Mouse (Mus musculus): Measurements from ENCODE around the gene Cyb5d2. TPM values are rescaled to one million over a fixed set of nuclear protein-coding genes. Genes with fewer than 3 reads are reported as not detected.
"Not testable (repeated sequence)": the region's sequence is repeated elsewhere in the genome, so short reads cannot be mapped to it uniquely, and the experiment has no call there.

Gene Cyb5d2
- polyA plus RNA-seq, 1 experiment from 2014 or later: 4.3 TPM

GRCm38 (mm10) chr11:72796296-72796687, 350 bp upstream of the Cyb5d2 start:
- WGBS (ENCODE audit: insufficient replicate concordance): 0% methylated on average over 42 of the region's 42 CpGs
- H3K27ac ChIP-seq (ENCODE audit: low read length): peak overlapping the region; percentile 90
- no peaks in the 10 kb centered on the region for H3K36me3 ChIP-seq (ENCODE audit: control insufficient read depth, insufficient read depth)
- H3K4me3 ChIP-seq (ENCODE audit: low read depth, low read length): peak overlapping the region; percentile 96
- no peaks in the 10 kb centered on the region for H3K9me3 ChIP-seq (replicated peaks; ENCODE audit: control insufficient read depth, low read length)
- H3K27me3 ChIP-seq (ENCODE audit: control insufficient read depth, insufficient read depth, low read depth, low read length): no peaks in the 10 kb centered on the region
- H3K9ac ChIP-seq (ENCODE audit: low read depth, low read length): peak overlapping the region; percentile 94
- peaks cover 12% of the 10 kb centered on the region for H3K4me1 ChIP-seq (ENCODE audit: control insufficient read depth, low read depth, low read length)
- peak; percentile 35 for ATAC-seq (ENCODE audit: low read depth)
- H3K4me2 ChIP-seq (ENCODE audit: low read depth, low read length): peak overlapping the region; percentile 88

GRCm38 (mm10) chr11:72795149-72795454, 840 bp downstream of the Cyb5d2 start:
- no peak for ATAC-seq (ENCODE audit: low read depth)
- 11% methylated on average over 14 of the region's 14 CpGs for whole genome bisulfite sequencing (ENCODE audit: insufficient replicate concordance)
- H3K4me3 ChIP-seq (ENCODE audit: low read depth, low read length): peak overlapping the region; percentile 96

GRCm38 (mm10) chr11:72792033-72792432, 3.9 kb downstream of the Cyb5d2 start:
- no peak for ATAC-seq (ENCODE audit: low read depth)
- no peaks in the 10 kb centered on the region for H3K27me3 ChIP-seq (ENCODE audit: control insufficient read depth, insufficient read depth, low read depth, low read length)
- no peaks in the 10 kb centered on the region for H3K9me3 ChIP-seq (replicated peaks; ENCODE audit: control insufficient read depth, low read length)
- H3K4me2 ChIP-seq (ENCODE audit: low read depth, low read length): no peak overlapping the region
- H3K27ac ChIP-seq (ENCODE audit: low read length): no peak overlapping the region
- H3K4me1 ChIP-seq (ENCODE audit: control insufficient read depth, low read depth, low read length): peaks cover 8% of the 10 kb centered on the region
- no peaks in the 10 kb centered on the region for H3K36me3 ChIP-seq (ENCODE audit: control insufficient read depth, insufficient read depth)
- H3K4me3 ChIP-seq (ENCODE audit: low read depth, low read length): no peak overlapping the region
- H3K9ac ChIP-seq (ENCODE audit: low read depth, low read length): no peak overlapping the region

More at GRCm38 (mm10) chr11:72795149-72795454, 840 bp downstream of the Cyb5d2 start:
- no peaks in the 10 kb centered on the region for H3K36me3 ChIP-seq (ENCODE audit: control insufficient read depth, insufficient read depth)
- H3K4me2 ChIP-seq (ENCODE audit: low read depth, low read length): peak overlapping the region; percentile 97
- no peaks in the 10 kb centered on the region for H3K9me3 ChIP-seq (replicated peaks; ENCODE audit: control insufficient read depth, low read length)
- H3K4me1 ChIP-seq (ENCODE audit: control insufficient read depth, low read depth, low read length): peaks cover 10% of the 10 kb centered on the region
- peak overlapping the region; percentile 90 for H3K27ac ChIP-seq (ENCODE audit: low read length)
- peak overlapping the region; percentile 94 for H3K9ac ChIP-seq (ENCODE audit: low read depth, low read length)
- no peaks in the 10 kb centered on the region for H3K27me3 ChIP-seq (ENCODE audit: control insufficient read depth, insufficient read depth, low read depth, low read length)

GRCm38 (mm10) chr11:72782503-72782902, 13.4 kb downstream of the Cyb5d2 start:
- no peaks in the 10 kb centered on the region for H3K27me3 ChIP-seq (ENCODE audit: control insufficient read depth, insufficient read depth, low read depth, low read length)
- no peaks in the 10 kb centered on the region for H3K9me3 ChIP-seq (replicated peaks; ENCODE audit: control insufficient read depth, low read length)
- H3K9ac ChIP-seq (ENCODE audit: low read depth, low read length): no peak overlapping the region
- no peaks in the 10 kb centered on the region for H3K36me3 ChIP-seq (ENCODE audit: control insufficient read depth, insufficient read depth)
- no peak overlapping the region for H3K4me2 ChIP-seq (ENCODE audit: low read depth, low read length)
- WGBS (ENCODE audit: insufficient replicate concordance): 66% methylated on average over 3 of the region's 3 CpGs
- no peak overlapping the region for H3K4me3 ChIP-seq (ENCODE audit: low read depth, low read length)
- H3K4me1 ChIP-seq (ENCODE audit: control insufficient read depth, low read depth, low read length): no peaks in the 10 kb centered on the region
- ATAC-seq (ENCODE audit: low read depth): no peak
- no peak overlapping the region for H3K27ac ChIP-seq (ENCODE audit: low read length)

GRCm38 (mm10) chr11:72782103-72782502, 13.8 kb downstream of the Cyb5d2 start:
- Histone ChIP-seq H3K9me3 (replicated peaks; ENCODE audit: control insufficient read depth, low read length) (no peaks in the 10 kb centered on the region), H3K36me3 (ENCODE audit: control insufficient read depth, insufficient read depth) (no peaks in the 10 kb centered on the region), H3K27ac (ENCODE audit: low read length) (no peak overlapping the region), H3K4me3 (ENCODE audit: low read depth, low read length) (no peak overlapping the region), H3K9ac (ENCODE audit: low read depth, low read length) (no peak overlapping the region), H3K27me3 (ENCODE audit: control insufficient read depth, insufficient read depth, low read depth, low read length) (no peaks in the 10 kb centered on the region), H3K4me2 (ENCODE audit: low read depth, low read length) (no peak overlapping the region), H3K4me1 (ENCODE audit: control insufficient read depth, low read depth, low read length) (no peaks in the 10 kb centered on the region)
- 39% methylated on average over 2 of the region's 2 CpGs for WGBS (ENCODE audit: insufficient replicate concordance)
- ATAC-seq (ENCODE audit: low read depth): no peak

GRCm38 (mm10) chr11:72778957-72779356, 17.0 kb downstream of the Cyb5d2 start:
- no peak for ATAC-seq (ENCODE audit: low read depth)
- Histone ChIP-seq H3K36me3 (ENCODE audit: control insufficient read depth, insufficient read depth) (no peaks in the 10 kb centered on the region), H3K4me3 (ENCODE audit: low read depth, low read length) (no peak overlapping the region), H3K27me3 (ENCODE audit: control insufficient read depth, insufficient read depth, low read depth, low read length) (no peaks in the 10 kb centered on the region), H3K9me3 (replicated peaks; ENCODE audit: control insufficient read depth, low read length) (no peaks in the 10 kb centered on the region), H3K27ac (ENCODE audit: low read length) (no peak overlapping the region), H3K4me2 (ENCODE audit: low read depth, low read length) (no peak overlapping the region), H3K9ac (ENCODE audit: low read depth, low read length) (no peak overlapping the region), H3K4me1 (ENCODE audit: control insufficient read depth, low read depth, low read length) (no peaks in the 10 kb centered on the region)

GRCm38 (mm10) chr11:72772611-72773010, 23.3 kb downstream of the Cyb5d2 start:
- H3K27ac ChIP-seq (ENCODE audit: low read length); H3K4me1 ChIP-seq (ENCODE audit: control insufficient read depth, low read depth, low read length); H3K36me3 ChIP-seq (ENCODE audit: control insufficient read depth, insufficient read depth); H3K9ac ChIP-seq (ENCODE audit: low read depth, low read length); H3K4me3 ChIP-seq (ENCODE audit: low read depth, low read length); H3K9me3 ChIP-seq (replicated peaks; ENCODE audit: control insufficient read depth, low read length); ATAC-seq (ENCODE audit: low read depth); H3K4me2 ChIP-seq (ENCODE audit: low read depth, low read length); H3K27me3 ChIP-seq (ENCODE audit: control insufficient read depth, insufficient read depth, low read depth, low read length): not testable (repeated sequence)
- 30% methylated on average over 1 of the region's 1 CpGs for WGBS (ENCODE audit: insufficient replicate concordance)

- Histone ChIP-seq H3K36me3 (ENCODE audit: control insufficient read depth, insufficient read depth) (peaks cover 8% of the 10 kb centered on the region), H3K4me2 (ENCODE audit: low read depth, low read length) (no peak overlapping the region), H3K27ac (ENCODE audit: low read length) (no peak overlapping the region), H3K4me3 (ENCODE audit: low read depth, low read length) (no peak overlapping the region), H3K4me1 (ENCODE audit: control insufficient read depth, low read depth, low read length) (no peaks in the 10 kb centered on the region), H3K9ac (ENCODE audit: low read depth, low read length) (no peak overlapping the region), H3K9me3 (replicated peaks; ENCODE audit: control insufficient read depth, low read length) (no peaks in the 10 kb centered on the region), H3K27me3 (ENCODE audit: control insufficient read depth, insufficient read depth, low read depth, low read length) (no peaks in the 10 kb centered on the region)
- WGBS (ENCODE audit: insufficient replicate concordance): 62% methylated on average over 4 of the region's 4 CpGs
- no peak for ATAC-seq (ENCODE audit: low read depth)
Measured at GRCm38 (mm10) chr11:72771461-72771860, 24.5 kb downstream of the Cyb5d2 start.

- no peak for ATAC-seq (ENCODE audit: low read depth)
- Histone ChIP-seq H3K4me3 (ENCODE audit: low read depth, low read length) (no peak overlapping the region), H3K27ac (ENCODE audit: low read length) (no peak overlapping the region), H3K36me3 (ENCODE audit: control insufficient read depth, insufficient read depth) (peaks cover 8% of the 10 kb centered on the region), H3K9ac (ENCODE audit: low read depth, low read length) (no peak overlapping the region), H3K4me2 (ENCODE audit: low read depth, low read length) (no peak overlapping the region), H3K27me3 (ENCODE audit: control insufficient read depth, insufficient read depth, low read depth, low read length) (no peaks in the 10 kb centered on the region), H3K9me3 (replicated peaks; ENCODE audit: control insufficient read depth, low read length) (no peaks in the 10 kb centered on the region), H3K4me1 (ENCODE audit: control insufficient read depth, low read depth, low read length) (no peaks in the 10 kb centered on the region)
- 81% methylated on average over 5 of the region's 5 CpGs for WGBS (ENCODE audit: insufficient replicate concordance)
Measured at GRCm38 (mm10) chr11:72770816-72771215, 25.1 kb downstream of the Cyb5d2 start.

GRCm38 (mm10) chr11:72770324-72770723, 25.6 kb downstream of the Cyb5d2 start:
- no peak overlapping the region for H3K9ac ChIP-seq (ENCODE audit: low read depth, low read length)
- H3K4me3 ChIP-seq (ENCODE audit: low read depth, low read length): no peak overlapping the region
- H3K4me1 ChIP-seq (ENCODE audit: control insufficient read depth, low read depth, low read length): no peaks in the 10 kb centered on the region
- H3K27me3 ChIP-seq (ENCODE audit: control insufficient read depth, insufficient read depth, low read depth, low read length): no peaks in the 10 kb centered on the region
- H3K9me3 ChIP-seq (replicated peaks; ENCODE audit: control insufficient read depth, low read length): no peaks in the 10 kb centered on the region
- 85% methylated on average over 3 of the region's 3 CpGs for WGBS (ENCODE audit: insufficient replicate concordance)
- H3K4me2 ChIP-seq (ENCODE audit: low read depth, low read length): no peak overlapping the region
- no peak overlapping the region for H3K27ac ChIP-seq (ENCODE audit: low read length)
- no peak for ATAC-seq (ENCODE audit: low read depth)
- peaks cover 8% of the 10 kb centered on the region for H3K36me3 ChIP-seq (ENCODE audit: control insufficient read depth, insufficient read depth)
